Mouse (Mus musculus) spleen, adult 2 months (tissue): ENCODE data around the gene Gtf2b.

Experiments used
- CTCF ChIP-seq: fragments of 200-500 bp; IDR thresholded peaks from 2 replicates; pipeline ENCODE4 v1.5.1; 2011; ENCODE audit warnings: mild to moderate bottlenecking, inconsistent platforms; ENCODE audit not compliant: insufficient read depth, insufficient read length, insufficient replicate concordance; ENCODE audit errors: extremely low read depth
- POLR2A ChIP-seq: fragments of 200-500 bp; IDR thresholded peaks from 2 replicates; pipeline ENCODE4 v1.6.1; 2011; ENCODE audit warnings: low read depth, low read length, inconsistent platforms

GRCm38 (mm10) chr3:142765778-142766165 is 927 bp downstream of the Gtf2b start:
- TF ChIP-seq POLR2A (no peak), CTCF (no peak)
